Mouse (Mus musculus) embryonic facial prominence, embryonic 15.5 days (tissue): ENCODE measurements around the gene 2310039H08Rik. TPM values are rescaled to one million over a fixed set of nuclear protein-coding genes. Genes with fewer than 3 reads are reported as not detected.

Experiments
- ATAC-seq: fragments of 200-750 bp; cut with Nextera tagmentation; 2 replicates; pipeline ENCODE4 v1.8.0; 2017; ENCODE audit warnings: low read depth, moderate TSS enrichment; ENCODE audit not compliant: insufficient number of reproducible peaks, low FRiP score, low TSS enrichment
- H3K27ac ChIP-seq: fragments of 300-500 bp; sonication (generic); replicated peaks from 2 replicates; pipeline ENCODE4 v1.5.1; 2015; ENCODE audit warnings: mild to moderate bottlenecking, inconsistent platforms
- H3K27me3 ChIP-seq: fragments of 300-500 bp; sonication (generic); 2 replicates; pipeline ENCODE4 v1.6.1; 2015; ENCODE audit warnings: inconsistent platforms
- H3K36me3 ChIP-seq: fragments of 300-500 bp; sonication (generic); 2 replicates; pipeline ENCODE4 v1.6.1; 2015; ENCODE audit warnings: mild to moderate bottlenecking, inconsistent platforms
- H3K4me1 ChIP-seq: fragments of 300-500 bp; sonication (generic); 2 replicates; pipeline ENCODE4 v1.6.1; 2015; ENCODE audit warnings: inconsistent platforms
- H3K4me2 ChIP-seq: fragments of 300-500 bp; sonication (generic); replicated peaks from 2 replicates; pipeline ENCODE4 v1.6.1; 2015; ENCODE audit warnings: mild to moderate bottlenecking, inconsistent platforms
- H3K4me3 ChIP-seq: fragments of 300-500 bp; sonication (generic); replicated peaks from 2 replicates; pipeline ENCODE4 v1.5.1; 2015; ENCODE audit warnings: mild to moderate bottlenecking, inconsistent platforms
- H3K9ac ChIP-seq: fragments of 300-500 bp; sonication (generic); 2 replicates; pipeline ENCODE4 v1.6.1; 2015; ENCODE audit warnings: inconsistent platforms
- H3K9me3 ChIP-seq: fragments of 300-500 bp; sonication (generic); replicated peaks from 2 replicates; pipeline ENCODE4 v1.6.1; 2016; ENCODE audit warnings: inconsistent platforms
- WGBS: fragments of 180-500 bp; shearing (Covaris S2); methylation state at CpG from one replicate; pipeline ENCODE4 v1.1.7; 2015; 5-methylcytosine and 5-hydroxymethylcytosine counted together
- polyA plus RNA-seq: library from polyadenylated mRNA; unstranded; fragments of >200 nt; fragmentation: Nextera tagmentation; extraction: Ambion mirVana; gene quantifications from 2 replicates; pipeline ENCODE4 v1.2.1, GENCODE M21; 2015

2310039H08Rik gene
- polyA plus RNA-seq, 1 experiment from 2014 or later: 84.0 TPM

- 86% methylated on average over 6 of the region's 6 CpGs for WGBS
- peaks cover 70% of the 10 kb centered on the region for H3K36me3 ChIP-seq
- no peak overlapping the region for H3K9ac ChIP-seq
- H3K9me3 ChIP-seq: no peaks in the 10 kb centered on the region
- no peaks in the 10 kb centered on the region for H3K4me1 ChIP-seq
- no peak overlapping the region for H3K4me3 ChIP-seq
- no peak for ATAC-seq
- H3K27me3 ChIP-seq: no peaks in the 10 kb centered on the region
- no peak overlapping the region for H3K4me2 ChIP-seq
- H3K27ac ChIP-seq: no peak overlapping the region
Measured at GRCm38 (mm10) chr17:46809131-46809830, 36.8 kb downstream of the 2310039H08Rik start.

DNA sequence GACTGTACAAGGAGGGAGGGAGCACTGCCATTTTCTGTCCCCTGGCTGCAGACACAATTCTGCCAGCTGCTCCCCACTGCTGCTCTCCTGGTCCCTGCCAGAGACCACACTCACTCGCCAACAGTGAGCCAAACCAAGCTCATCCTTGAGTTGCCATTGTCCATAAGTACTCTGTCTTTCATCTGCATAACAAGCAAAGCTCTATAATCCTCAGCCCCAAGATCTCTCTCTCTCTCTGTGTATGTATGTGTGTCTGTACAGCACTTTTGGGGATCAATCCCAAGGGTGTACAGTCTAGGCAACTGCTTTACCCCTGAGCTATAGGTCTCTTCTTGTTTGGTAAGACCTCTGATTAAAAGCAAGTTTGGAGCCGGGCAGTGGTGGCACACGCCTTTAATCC, 38.2 kb downstream of the 2310039H08Rik start:
- WGBS: 85% methylated on average over 3 of the region's 3 CpGs
- no peak for ATAC-seq
- Histone ChIP-seq H3K4me1 (no peaks in the 10 kb centered on the region), H3K27me3 (no peaks in the 10 kb centered on the region), H3K4me3 (no peak overlapping the region), H3K4me2 (no peak overlapping the region), H3K36me3 (peaks cover 74% of the 10 kb centered on the region), H3K27ac (no peak overlapping the region), H3K9ac (no peak overlapping the region), H3K9me3 (no peaks in the 10 kb centered on the region)

DNA sequence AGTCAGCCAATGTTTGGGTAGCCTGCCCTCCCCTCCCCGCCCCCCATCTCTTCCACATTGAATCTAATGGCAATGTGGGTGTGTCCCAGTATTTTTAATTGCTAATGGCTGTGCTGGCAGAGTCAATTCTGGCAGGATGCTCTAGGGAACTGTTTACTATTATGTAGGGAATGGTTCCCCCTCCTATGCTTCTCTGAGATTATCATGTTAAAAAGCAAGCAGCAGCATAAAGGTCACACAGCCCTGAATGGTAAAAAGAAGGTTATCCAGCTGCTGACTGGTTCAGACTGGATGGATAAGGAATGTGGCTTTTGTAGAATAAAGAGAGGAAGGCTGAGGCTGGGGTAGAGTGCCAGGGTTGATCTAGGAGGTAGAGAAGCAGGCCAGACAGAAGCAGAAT, 40.0 kb downstream of the 2310039H08Rik start:
- H3K36me3 ChIP-seq: peaks cover 67% of the 10 kb centered on the region
- H3K9ac ChIP-seq: no peak overlapping the region
- no peak overlapping the region for H3K4me2 ChIP-seq
- ATAC-seq: no peak
- 83% methylated on average over 1 of the region's 1 CpGs for whole genome bisulfite sequencing
- H3K27me3 ChIP-seq: no peaks in the 10 kb centered on the region
- no peaks in the 10 kb centered on the region for H3K4me1 ChIP-seq
- no peak overlapping the region for H3K4me3 ChIP-seq
- H3K27ac ChIP-seq: no peak overlapping the region
- H3K9me3 ChIP-seq: no peaks in the 10 kb centered on the region

DNA sequence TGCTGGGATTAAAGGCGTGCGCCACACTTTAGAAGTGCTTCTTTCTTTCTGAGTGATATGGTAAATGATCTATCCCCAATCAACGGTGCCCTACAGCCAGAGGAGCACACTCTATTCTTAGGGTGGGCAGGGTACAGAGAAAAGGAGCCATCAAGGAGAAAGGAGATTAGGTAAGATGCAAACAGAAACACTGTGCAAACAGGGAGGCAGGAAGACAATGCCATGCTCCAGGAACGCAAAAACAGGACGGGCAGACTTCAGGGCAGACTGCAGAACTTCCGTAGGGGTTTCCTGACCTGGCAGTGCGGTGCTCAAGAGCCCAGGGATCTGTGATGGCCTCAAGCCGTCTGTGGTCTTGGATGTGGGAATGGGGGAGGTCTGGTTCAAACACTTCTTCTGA, 41.2 kb downstream of the 2310039H08Rik start:
- no peak for ATAC-seq
- H3K36me3 ChIP-seq: peaks cover 63% of the 10 kb centered on the region

GRCm38 (mm10) chr17:46814497-46814896, 42.1 kb downstream of the 2310039H08Rik start:
- Histone ChIP-seq H3K27me3 (no peaks in the 10 kb centered on the region), H3K4me3 (no peak overlapping the region), H3K9me3 (no peaks in the 10 kb centered on the region), H3K4me1 (no peaks in the 10 kb centered on the region), H3K27ac (no peak overlapping the region), H3K9ac (no peak overlapping the region), H3K4me2 (no peak overlapping the region), H3K36me3 (peaks cover 63% of the 10 kb centered on the region)
- WGBS: 78% methylated on average over 6 of the region's 6 CpGs
- no peak for ATAC-seq

More for the DNA sequence above, 41.2 kb downstream of the 2310039H08Rik start:
- Histone ChIP-seq H3K27ac (no peak overlapping the region), H3K27me3 (no peaks in the 10 kb centered on the region), H3K9me3 (no peaks in the 10 kb centered on the region), H3K4me2 (no peak overlapping the region), H3K4me3 (no peak overlapping the region), H3K9ac (no peak overlapping the region), H3K4me1 (no peaks in the 10 kb centered on the region)
- WGBS: 82% methylated on average over 8 of the region's 8 CpGs

- no peak overlapping the region for H3K4me2 ChIP-seq
- H3K36me3 ChIP-seq: peaks cover 66% of the 10 kb centered on the region
- H3K9me3 ChIP-seq: no peaks in the 10 kb centered on the region
- no peak overlapping the region for H3K4me3 ChIP-seq
- H3K4me1 ChIP-seq: no peaks in the 10 kb centered on the region
- ATAC-seq: no peak
- 79% methylated on average over 13 of the region's 13 CpGs for WGBS
- no peaks in the 10 kb centered on the region for H3K27me3 ChIP-seq
- no peak overlapping the region for H3K27ac ChIP-seq
- H3K9ac ChIP-seq: no peak overlapping the region
Measured at GRCm38 (mm10) chr17:46816306-46816705, 43.9 kb downstream of the 2310039H08Rik start.

DNA sequence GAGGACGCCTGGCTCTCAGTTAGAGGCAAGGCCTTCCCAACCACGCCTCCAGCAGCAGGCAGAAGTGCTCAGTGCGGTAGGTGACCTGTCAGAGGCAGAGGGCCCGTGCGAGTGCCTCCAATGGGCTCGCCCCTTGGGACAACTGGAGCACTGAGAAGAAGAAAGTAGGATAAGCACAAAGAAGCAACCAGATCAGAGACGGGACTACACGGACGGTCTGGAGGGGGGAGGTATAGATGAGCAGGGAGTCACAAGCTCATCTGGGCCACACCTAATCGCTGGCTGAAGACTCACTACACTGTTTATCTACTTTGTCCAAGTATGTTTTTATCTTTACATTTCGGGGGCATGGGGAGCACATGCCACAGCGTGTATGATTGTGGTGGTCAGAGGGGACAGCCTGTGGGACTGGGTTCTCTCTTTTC, 45.3 kb downstream of the 2310039H08Rik start:
- Histone ChIP-seq H3K27me3 (no peaks in the 10 kb centered on the region), H3K9ac (no peak overlapping the region), H3K4me2 (no peak overlapping the region), H3K4me3 (no peak overlapping the region), H3K27ac (no peak overlapping the region), H3K36me3 (peaks cover 64% of the 10 kb centered on the region), H3K9me3 (no peaks in the 10 kb centered on the region), H3K4me1 (no peaks in the 10 kb centered on the region)
- ATAC-seq: no peak
- WGBS: 88% methylated on average over 12 of the region's 12 CpGs

GRCm38 (mm10) chr17:46820628-46821027, 48.2 kb downstream of the 2310039H08Rik start:
- H3K9me3 ChIP-seq: no peaks in the 10 kb centered on the region
- no peaks in the 10 kb centered on the region for H3K4me1 ChIP-seq
- H3K4me2 ChIP-seq: no peak overlapping the region
- peaks cover 67% of the 10 kb centered on the region for H3K36me3 ChIP-seq
- H3K27me3 ChIP-seq: no peaks in the 10 kb centered on the region
- H3K27ac ChIP-seq: no peak overlapping the region
- no peak overlapping the region for H3K4me3 ChIP-seq
- WGBS: 82% methylated on average over 7 of the region's 7 CpGs
- H3K9ac ChIP-seq: no peak overlapping the region
- ATAC-seq: no peak

Other genes starting within 250 kb of the 2310039H08Rik start
- 7.1 and 10.6 TPM in 2 replicates for gene Cul9, start 226.2 kb upstream of the 2310039H08Rik start, polyA plus RNA-seq
- gene Srf, start 216.5 kb upstream of the 2310039H08Rik start, polyA plus RNA-seq: 8.6 and 8.8 TPM in 2 replicates
- gene Ptk7, start 143.1 kb upstream of the 2310039H08Rik start, polyA plus RNA-seq: 156 and 161 TPM in 2 replicates
- gene Klc4, start 126.6 kb upstream of the 2310039H08Rik start, polyA plus RNA-seq: 23.4 and 24.5 TPM in 2 replicates
- 92.9 and 95.8 TPM in 2 replicates for gene Mrpl2, start 126.4 kb upstream of the 2310039H08Rik start, polyA plus RNA-seq
- 64.0 and 64.1 TPM in 2 replicates for gene Cul7, start 122.3 kb upstream of the 2310039H08Rik start, polyA plus RNA-seq
- 61.9 and 64.9 TPM in 2 replicates for gene Rrp36, start 98.3 kb upstream of the 2310039H08Rik start, polyA plus RNA-seq
- gene Mea1, start 93.8 kb upstream of the 2310039H08Rik start, polyA plus RNA-seq: 150 and 161 TPM in 2 replicates
- 129 and 134 TPM in 2 replicates for gene Klhdc3, start 91.7 kb upstream of the 2310039H08Rik start, polyA plus RNA-seq
- 91.7 and 93.2 TPM in 2 replicates for gene Ppp2r5d, start 67.5 kb upstream of the 2310039H08Rik start, polyA plus RNA-seq
- gene Pex6, start 61.2 kb upstream of the 2310039H08Rik start, polyA plus RNA-seq: 32.4 and 35.6 TPM in 2 replicates
- 2.0 and 2.1 TPM in 2 replicates for gene Gnmt, start 43.5 kb upstream of the 2310039H08Rik start, polyA plus RNA-seq
- 74.2 and 78.2 TPM in 2 replicates for gene Cnpy3, start 20.4 kb upstream of the 2310039H08Rik start, polyA plus RNA-seq
- gene Ptcra, start 8.9 kb upstream of the 2310039H08Rik start, polyA plus RNA-seq: 0.41 and 0.47 TPM in 2 replicates
- 136 and 145 TPM in 2 replicates for gene Rpl7l1, start 10.0 kb downstream of the 2310039H08Rik start, polyA plus RNA-seq
- gene Bicral, start 85.8 kb downstream of the 2310039H08Rik start, polyA plus RNA-seq: 4.5 and 5.3 TPM in 2 replicates
- 59.7 and 62.7 TPM in 2 replicates for gene Tbcc, start 118.0 kb downstream of the 2310039H08Rik start, polyA plus RNA-seq
- not detected in 2 replicates for gene Prph2, start 137.8 kb downstream of the 2310039H08Rik start, polyA plus RNA-seq
- 18.7 and 19.1 TPM in 2 replicates for gene Ubr2, start 237.9 kb downstream of the 2310039H08Rik start, polyA plus RNA-seq